Mouse (Mus musculus) MEL (cell line): Measurements from ENCODE around the gene Abcc8.

Source experiments
- CTCF ChIP-seq, 3 experiments: IDR thresholded peaks in 2 of 3; conservative IDR thresholded peaks in 1 of 3; 2 replicates each; pipeline ENCODE4 v1.5.1; 2011 to 2012; ENCODE audit warnings: low read length in 3 of 3, low read depth in 2 of 3, mild to moderate bottlenecking in 2 of 3, improper control_type of control experiment in 1 of 3, inconsistent platforms in 1 of 3, mixed read lengths in 1 of 3, moderate library complexity in 1 of 3; ENCODE audit not compliant: control insufficient read depth in 1 of 3, insufficient read depth in 1 of 3, poor library complexity in 1 of 3, severe bottlenecking in 1 of 3
- ELF1 ChIP-seq: IDR thresholded peaks from 2 replicates; pipeline ENCODE4 v1.6.1; 2014; ENCODE audit warnings: low read depth, mild to moderate bottlenecking, inconsistent platforms, low read length, improper control_type of control experiment, moderate library complexity
- GATA1 ChIP-seq: IDR thresholded peaks from 2 replicates; pipeline ENCODE4 v1.6.1; 2011; ENCODE audit warnings: low read depth, low read length, improper control_type of control experiment
- JUND ChIP-seq: IDR thresholded peaks from 2 replicates; pipeline ENCODE4 v1.6.1; 2011; ENCODE audit warnings: low read depth, mild to moderate bottlenecking, improper control_type of control experiment, low read length
- MAX ChIP-seq: IDR thresholded peaks from 2 replicates; pipeline ENCODE4 v1.6.1; 2011; ENCODE audit warnings: low read length, improper control_type of control experiment
- MEF2A ChIP-seq: IDR thresholded peaks from 2 replicates; pipeline ENCODE4 v1.6.1; 2014; ENCODE audit warnings: low read depth, mild to moderate bottlenecking, inconsistent platforms, low read length, improper control_type of control experiment; ENCODE audit not compliant: poor library complexity, insufficient replicate concordance, severe bottlenecking; ENCODE audit errors: extremely low read depth
- POLR2A ChIP-seq, 2 experiments: IDR thresholded peaks; 2 replicates each; pipeline ENCODE4 v1.6.1; 2011 to 2012; ENCODE audit warnings: low read length in 2 of 2, mild to moderate bottlenecking in 2 of 2, control low read depth in 1 of 2, improper control_type of control experiment in 1 of 2, low read depth in 1 of 2, moderate library complexity in 1 of 2; ENCODE audit not compliant: control insufficient read depth in 1 of 2, insufficient read depth in 1 of 2, poor library complexity in 1 of 2
- TBP ChIP-seq: IDR thresholded peaks from 2 replicates; pipeline ENCODE4 v1.8.0; 2011; ENCODE audit warnings: low read depth, low read length, improper control_type of control experiment

- TF ChIP-seq MAX (no peak), GATA1 (no peak), POLR2A (IDR thresholded peaks at IDR 0.05; ENCODE audit: control insufficient read depth in 1 of 2, insufficient read depth in 1 of 2, low read depth in 1 of 2, low read length in 2 of 2, poor library complexity in 1 of 2) (no peak), CTCF (IDR thresholded peaks at IDR 0.05 in 2 of 3, conservative IDR thresholded peaks at IDR 0.05 in 1 of 3; ENCODE audit: control insufficient read depth in 1 of 3, insufficient read depth in 1 of 3, low read depth in 2 of 3, low read length in 3 of 3, poor library complexity in 1 of 3, severe bottlenecking in 1 of 3) (no peak), TBP (no peak), JUND (no peak), MEF2A (no peak), ELF1 (no peak)
Measured at GRCm38 (mm10) chr7:46144061-46144460, 35.8 kb downstream of the Abcc8 start.
